Mouse (Mus musculus): ENCODE results near the gene Catsperg1. TPM values are rescaled to one million over a fixed set of nuclear protein-coding genes. Genes with fewer than 3 reads are reported as not detected.
"Not testable (repeated sequence)": the region's sequence is repeated elsewhere in the genome, so short reads cannot be mapped to it uniquely, and the experiment has no call there.

The Catsperg1 gene
- total RNA-seq, 2 experiments from 2014 or later: 0.29 TPM; not detected in 1

DNA sequence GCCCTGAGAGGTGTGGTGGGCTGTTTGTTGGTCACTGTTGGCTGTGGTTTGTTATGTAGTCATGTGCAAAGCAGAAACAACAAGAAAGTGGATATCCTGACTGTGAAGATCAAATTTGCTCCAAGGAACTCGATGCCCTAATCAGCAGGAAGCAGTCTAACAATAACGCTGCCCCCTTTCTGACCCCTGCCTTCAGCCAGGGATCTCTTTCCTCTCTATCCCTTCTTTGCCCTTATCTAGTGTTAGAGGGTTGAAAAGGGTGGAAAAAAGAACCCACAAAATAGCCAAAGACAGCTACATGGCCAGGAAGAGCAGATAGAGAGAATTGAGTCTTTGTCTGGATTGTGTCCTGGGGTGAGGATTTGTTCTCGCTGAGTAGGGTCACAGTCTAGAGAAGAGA, 16.7 kb upstream of the Catsperg1 start:
- no peak for DNase-seq

DNA sequence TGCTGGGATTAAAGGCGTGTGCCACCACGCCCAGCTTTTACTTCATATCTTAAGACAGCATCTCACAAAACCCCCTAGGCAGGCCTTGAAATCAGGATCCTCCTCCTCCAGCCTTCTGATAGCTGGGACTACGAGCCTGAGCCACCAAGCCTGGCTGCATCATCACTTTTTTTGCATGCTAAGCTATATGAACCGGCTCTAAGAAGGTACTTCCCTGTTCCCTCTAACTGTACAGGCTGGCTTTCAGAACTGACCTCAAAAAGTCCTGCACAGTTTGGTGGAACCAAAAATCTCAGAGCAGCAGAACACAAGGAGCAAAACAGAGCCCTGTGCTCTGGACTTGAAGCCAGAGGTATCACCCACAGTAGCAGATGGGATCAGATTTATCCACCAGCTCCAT, 14.4 kb upstream of the Catsperg1 start:
- DNase-seq: no peak

DNA sequence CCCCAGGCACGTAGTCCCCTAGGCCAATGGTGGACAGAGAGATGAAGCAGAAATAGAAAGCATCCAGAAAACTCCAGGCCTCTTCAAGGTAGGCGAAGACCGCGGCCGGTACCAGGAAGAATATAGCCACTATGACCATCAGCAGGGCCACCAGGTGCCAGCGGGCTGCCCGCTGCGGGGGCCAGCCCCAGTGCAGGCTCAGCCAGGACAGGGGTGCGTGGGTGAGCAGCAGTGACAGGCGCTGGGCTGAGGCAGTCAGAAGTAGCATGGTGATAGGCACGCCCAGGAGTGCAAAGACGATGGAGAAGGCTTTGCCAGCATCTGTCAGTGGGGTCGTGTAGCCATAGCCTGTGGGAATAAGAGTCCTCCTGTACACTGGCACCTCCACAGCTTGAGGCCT, 11.7 kb upstream of the Catsperg1 start:
- DNase-seq: no peak

DNA sequence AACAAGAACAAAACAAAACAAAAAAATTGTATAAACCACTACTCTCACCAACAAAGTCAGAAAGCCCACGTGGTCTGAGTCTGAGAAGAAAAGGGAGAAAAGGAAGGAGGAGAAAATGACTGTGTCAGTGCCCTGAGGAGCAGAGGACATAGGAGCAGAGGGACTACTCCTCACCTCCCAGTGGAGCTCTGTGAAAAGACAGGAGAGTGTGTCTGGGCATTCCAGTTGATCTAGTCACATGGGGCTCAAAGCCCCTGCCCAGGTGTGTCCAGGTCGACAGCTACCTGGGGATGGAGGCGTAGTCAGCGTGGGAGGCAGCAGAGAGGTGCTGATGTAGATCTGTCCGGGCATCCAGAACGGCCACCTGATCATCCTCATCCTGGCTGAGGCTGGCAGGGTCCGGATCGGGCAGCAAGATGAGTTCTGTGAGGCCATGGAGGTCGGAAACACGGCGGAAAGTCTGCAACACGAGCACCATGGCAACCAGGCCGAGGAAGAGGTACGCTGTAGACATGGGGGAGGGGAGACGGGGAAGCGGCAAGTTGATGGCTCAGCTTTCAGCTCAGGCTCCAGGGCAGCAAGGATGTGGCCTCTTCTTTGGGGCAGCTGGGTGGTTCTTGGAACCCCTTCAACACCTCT, 11.0 kb upstream of the Catsperg1 start:
- no peak for DNase-seq

DNA sequence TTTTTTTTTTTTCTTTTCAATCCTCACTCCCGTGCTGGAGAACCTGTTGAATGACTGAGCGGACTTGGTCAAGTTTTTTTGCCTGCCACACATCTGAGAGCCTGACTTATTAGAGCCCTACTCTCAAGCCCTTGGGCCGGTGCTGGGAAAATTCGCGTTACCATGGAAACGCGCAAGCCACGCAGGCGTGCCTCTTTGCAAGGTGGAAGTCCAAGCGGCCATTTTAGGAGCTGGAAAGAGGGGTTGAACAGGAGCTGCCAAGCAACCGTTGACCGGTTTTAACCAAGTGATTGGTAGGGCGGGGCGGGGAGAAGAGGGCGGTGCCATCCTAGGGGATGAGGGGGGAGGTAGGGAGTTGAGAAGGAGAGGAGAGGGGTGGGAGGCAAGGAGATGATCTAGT, 1.0 kb upstream of the Catsperg1 start:
- DNase-seq: no peak

DNA sequence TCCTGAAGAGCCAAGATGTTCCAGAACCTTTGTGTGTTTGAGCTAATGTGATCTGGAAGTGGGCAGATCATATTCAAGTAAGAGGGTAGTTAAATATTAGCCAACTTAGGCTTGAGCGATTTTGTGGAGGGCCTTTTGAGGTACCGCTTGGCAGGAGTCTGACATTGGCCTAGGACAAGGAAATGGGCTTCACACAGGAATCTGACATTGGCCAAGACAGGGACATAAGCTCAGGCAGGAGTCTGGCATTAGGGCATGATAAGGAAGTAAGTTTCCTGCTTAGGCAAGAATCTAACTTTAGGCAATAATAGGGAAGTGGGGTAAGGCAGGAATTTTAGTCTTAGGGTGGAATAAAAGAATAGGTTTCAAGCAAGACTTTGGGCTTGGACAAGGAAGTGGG, 401 bp upstream of the Catsperg1 start:
- DNase-seq: no peak

DNA sequence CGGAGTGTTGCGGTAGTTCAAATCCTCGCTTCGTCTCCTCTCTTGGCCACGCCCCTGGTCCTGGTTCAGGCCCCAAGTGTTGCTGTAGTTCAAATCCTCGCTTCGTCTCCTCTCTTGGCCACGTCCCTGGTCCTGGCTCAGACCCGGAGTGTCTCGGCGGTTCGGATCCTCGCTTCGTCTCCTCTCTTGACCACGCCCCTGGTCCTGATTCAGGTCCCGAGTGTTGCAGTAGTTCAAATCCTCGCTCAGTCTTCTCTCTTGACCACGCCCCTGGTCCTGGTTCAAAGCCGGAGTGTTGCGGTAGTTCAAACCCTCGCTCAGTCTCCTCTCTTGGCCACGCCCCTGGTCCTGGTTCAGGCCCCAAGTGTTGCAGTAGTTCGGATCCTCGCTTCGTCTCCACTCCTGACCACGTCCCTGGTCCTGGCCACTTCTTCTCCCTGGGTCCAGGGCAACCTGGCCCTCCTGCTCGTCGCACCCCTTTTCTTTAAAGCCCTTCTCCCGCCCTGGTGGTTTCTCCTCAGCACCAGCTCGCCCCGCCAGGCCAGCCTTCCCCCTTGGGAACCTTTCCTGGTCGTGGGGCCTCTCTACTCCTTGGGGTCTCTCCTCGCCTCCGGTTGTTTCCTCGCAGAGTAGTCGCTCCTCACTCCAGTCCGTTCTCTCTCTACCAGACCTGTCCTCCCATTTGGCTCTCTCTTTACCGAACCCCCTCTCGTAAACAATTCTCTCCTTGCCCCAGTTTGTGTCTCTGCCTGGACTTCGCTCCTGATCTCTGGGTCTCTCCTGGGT, 867 bp downstream of the Catsperg1 start:
- not testable (repeated sequence) for DNase-seq

DNA sequence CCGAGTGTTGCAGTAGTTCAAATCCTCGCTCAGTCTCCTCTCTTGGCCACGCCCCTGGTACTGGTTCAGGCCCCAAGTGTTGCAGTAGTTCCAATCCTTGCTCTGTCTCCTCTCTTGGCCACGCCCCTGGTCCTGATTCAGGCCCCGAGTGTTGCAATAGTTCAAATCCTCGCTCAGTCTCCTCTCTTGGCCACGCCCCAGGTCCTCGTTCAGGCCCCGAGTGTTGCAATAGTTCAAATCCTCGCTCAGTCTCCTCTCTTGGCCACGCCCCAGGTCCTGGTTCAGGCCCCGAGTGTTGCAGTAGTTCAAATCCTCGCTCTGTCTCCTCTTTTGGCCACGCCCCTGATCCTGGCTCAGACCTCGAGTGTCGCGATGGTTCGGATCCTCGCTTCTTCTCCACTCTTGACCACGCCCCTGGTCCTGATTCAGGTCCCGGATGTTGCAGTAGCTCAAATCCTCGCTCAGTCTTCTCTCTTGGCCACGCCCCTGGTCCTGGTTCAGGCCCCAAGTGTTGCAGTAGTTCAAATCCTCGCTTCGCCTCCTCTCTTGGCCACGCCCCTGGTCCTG, 1.6 kb downstream of the Catsperg1 start:
- no peak for DNase-seq

DNA sequence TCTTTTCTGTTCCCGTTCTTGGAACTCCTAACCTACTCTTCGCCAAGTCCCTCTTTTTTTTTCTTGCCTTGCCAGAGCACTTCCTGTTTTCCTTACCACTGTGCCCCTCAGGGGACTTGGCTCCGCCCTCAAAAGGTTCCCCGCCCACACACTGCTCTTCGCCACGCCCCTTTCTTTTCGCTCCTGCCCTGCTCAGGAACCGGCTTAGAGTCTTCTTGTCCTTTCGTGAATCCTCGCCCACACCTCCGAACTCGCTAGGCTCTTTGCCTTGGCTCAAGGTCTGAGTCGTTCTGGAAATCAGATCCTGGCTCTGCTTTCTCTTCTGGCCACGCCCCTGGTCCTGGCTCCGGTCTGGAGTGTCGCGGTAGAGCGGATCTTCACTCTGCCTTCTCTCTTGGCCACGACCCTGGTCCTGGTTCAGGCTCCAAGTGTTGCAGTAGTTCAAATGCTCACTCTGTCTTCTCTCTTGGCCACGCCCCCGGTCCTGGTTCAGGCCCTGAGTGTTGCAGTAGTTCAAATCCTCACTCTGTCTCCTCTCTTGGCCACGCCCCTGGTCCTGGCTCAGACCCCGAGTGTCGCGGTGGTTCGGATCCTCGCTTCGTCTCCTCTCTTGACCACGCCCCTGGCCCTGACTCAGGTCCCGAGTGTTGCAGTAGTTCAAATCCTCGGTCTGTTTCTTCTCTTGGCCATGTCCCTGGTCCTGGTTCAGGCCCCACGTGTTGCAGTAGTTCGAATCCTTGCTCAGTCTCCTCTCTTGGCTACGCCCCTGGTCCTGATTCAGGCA, 2.2 kb downstream of the Catsperg1 start:
- peak; percentile 87 for DNase-seq

DNA sequence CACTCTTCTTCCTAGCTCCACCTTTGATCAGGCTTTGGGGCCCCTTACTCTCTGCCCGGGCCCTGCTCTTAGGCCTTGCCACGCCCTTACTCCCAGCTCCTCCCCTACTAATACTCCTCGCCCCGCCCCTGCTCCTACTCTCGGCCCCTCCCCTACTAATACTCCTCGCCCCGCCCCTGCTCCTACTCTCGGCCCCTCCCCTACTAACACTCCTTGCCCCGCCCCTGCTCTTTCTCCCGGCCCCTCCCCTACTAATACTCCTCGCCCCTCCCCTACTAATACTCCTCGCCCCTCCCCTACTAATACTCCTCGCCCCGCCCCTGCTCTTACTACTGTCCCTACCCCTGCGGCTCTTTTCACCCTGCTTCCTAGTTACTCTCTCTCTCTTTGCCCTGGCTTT, 2.8 kb downstream of the Catsperg1 start:
- DNase-seq: not testable (repeated sequence)

DNA sequence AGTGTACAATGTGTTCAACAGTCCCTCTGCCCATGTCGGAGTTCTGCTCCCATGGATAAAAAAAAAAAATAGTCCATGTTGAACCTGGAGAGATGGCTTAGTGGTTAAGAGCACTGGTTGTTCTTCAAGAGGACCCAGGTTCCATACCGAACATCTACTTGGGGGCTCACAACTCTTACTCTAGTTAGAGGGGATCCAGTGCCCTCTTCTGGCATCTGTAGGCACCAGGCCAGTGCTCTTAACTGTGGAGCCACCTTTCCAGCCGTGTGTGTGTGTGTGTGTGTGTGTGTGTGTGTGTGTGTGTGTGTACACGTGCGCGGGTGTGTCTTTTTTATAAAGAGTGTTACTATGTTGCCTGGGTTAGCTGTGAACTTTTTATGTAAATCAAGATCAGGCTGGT, 11.3 kb downstream of the Catsperg1 start:
- DNase-seq: no peak

DNA sequence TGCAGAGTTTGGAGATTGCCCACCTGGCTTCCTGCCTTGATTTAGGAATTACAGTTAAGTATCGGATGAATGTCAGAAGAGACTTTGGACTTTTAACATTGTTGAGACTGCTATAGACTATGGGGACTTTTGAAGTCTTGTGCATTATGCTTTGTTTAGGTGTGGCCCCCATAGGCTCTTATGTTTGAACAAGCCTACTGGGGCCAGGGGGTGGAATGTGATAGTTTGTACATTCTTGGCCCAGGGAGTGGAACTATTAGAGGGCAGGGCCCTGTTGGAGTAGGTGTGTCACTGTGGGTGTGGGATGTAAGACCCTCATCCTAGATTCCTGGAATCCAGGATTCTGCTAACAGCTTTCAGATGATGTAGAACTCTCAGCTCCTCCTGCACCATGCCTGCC, 19.6 kb downstream of the Catsperg1 start:
- DNase-seq: not testable (repeated sequence)

DNA sequence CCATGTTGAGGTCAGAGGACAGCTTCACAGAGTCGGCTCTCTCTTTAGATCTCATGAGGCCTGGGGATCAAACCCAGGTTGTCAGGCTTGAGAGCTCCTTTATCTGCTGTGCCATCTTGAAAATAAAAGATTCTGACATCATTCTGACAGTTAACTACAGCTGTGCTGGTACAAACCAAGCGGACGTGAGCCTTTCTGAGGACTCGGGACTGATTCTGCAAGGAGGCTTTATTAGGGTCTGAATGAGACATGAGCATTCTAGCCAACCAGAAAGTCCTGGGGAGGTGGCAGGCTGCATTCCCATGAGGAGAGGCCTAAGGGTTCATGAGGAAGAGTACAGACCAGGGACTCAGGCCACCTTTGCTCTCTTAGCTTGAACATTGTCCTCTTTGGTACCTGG, 32.5 kb downstream of the Catsperg1 start:
- not testable (repeated sequence) for DNase-seq

DNA sequence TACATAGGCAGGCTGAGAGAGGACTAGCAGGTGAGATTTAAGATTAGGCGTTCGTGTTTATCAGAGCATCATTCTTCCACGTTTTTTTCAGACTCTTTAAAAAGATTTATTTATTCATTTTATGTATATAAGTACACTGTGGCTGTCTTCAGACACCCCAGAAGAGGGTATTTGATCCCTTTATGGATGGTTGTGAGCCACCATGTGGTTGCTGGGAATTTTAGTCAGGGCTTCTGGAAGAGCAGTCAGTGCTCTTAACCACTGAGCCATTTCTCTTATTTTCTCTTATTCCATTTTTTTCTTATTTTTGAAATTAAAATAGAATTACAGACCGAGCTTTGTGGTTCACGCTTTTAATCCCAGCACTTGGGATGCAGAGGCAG, 33.0 kb downstream of the Catsperg1 start:
- no peak for DNase-seq

DNA sequence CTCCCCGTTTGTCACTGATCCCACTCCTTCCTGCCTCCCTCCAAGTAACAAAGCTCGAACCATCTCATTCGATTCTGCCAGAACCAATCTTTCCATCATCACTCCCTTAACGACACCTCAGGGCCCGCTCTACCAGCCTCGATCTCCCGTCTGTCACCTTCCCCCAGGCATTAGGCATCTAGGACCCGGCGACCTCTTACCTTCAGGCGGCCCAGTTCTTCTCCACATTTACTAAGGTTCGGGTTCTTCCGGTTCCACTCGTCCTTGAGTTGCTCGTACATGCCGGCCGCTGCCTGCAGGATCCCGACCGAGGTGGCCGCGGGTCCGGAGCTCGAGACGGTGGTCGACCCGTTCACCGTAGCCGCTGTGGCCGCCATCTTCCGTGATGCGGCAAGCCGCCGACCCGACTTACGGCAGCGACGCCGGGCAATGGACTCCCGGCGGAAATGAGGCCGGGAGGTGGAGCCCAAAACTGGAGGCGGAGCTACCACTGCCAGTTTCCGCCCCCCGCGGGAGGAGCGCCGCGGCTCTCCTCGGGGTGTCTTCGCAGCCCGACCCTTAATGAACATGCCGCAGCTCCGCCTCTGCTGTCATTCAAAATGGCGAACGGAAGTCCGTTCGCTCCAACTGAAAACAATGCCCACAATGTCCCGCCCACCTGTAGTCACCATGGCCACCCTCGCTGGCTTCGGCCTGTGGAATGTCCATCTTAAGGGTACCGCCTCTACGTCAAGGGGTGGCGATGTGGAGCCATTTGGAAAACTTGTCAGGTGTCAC, 33.6 kb downstream of the Catsperg1 start, which contains the start of gene Psmd8:
Psmd8 (minus strand) TSS at position 625 of the 777 bp plus-strand sequence.
- DNase-seq: peak; percentile 99

DNA sequence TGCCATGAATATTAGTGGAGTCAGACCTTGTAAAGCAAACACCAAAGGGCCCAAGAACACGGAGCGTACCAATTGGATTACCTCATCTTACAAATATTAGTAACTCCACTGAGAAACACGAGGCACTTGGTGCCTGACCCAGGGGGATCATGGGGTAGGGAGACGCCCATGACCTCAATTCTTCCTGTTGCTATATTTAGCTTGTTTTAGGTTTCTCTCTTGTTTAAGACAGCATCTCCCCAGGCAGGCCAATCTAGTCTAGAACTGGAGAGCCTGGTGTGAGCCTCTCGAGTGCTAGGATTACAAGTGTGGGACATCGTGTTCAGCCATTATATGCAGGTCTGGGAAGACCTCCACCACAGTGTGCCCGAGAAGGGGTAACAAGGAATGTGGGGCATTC, 34.5 kb downstream of the Catsperg1 start:
- DNase-seq: no peak

DNA sequence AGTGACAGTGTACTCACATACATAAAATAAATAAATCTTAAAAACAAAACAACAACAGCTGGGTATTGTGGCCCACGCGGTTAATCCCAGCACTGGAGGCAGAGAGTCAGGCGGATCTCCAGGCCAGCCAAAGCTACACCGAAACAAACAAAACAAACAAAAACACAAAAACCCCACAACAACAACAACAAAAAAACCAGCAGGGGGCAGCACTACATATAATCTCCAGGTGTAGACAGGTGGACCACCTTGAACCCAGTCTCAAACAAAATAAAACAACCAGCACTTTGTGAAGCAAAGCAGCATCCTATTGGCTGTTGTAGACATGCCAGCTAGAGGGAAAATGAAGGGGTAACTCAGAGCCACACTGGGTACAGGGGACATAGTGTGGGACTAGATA, 35.7 kb downstream of the Catsperg1 start:
- no peak for DNase-seq

DNA sequence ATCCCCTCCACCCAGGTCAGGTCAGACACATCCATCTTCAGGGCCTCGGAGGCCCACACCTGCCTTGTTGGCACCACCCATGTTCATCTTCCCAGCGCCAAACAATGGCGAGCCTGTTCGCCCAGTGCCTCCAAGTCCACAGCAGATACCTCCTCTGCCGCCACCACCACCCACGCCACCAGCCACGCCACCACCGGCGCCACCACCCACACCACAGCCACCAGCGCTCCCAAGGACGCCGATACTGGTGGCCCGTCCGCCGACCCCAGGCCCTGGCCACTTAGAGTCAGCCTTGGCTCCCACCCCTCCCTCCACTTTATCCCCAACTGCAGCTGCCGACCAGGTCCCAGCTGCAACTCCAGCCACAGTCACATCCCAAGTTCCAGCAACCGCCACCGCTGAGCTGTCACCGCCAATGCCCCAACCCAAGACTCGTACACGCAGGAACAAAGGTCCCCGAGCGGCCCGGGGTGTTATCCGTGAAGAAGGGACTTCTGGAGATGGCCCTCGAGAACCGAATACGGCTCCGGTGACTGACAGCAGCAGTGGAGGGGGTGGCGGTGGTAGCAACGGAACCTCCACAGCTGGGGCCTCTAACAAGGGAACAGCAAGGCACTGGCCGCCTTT, 41.3 kb downstream of the Catsperg1 start:
- no peak for DNase-seq

DNA sequence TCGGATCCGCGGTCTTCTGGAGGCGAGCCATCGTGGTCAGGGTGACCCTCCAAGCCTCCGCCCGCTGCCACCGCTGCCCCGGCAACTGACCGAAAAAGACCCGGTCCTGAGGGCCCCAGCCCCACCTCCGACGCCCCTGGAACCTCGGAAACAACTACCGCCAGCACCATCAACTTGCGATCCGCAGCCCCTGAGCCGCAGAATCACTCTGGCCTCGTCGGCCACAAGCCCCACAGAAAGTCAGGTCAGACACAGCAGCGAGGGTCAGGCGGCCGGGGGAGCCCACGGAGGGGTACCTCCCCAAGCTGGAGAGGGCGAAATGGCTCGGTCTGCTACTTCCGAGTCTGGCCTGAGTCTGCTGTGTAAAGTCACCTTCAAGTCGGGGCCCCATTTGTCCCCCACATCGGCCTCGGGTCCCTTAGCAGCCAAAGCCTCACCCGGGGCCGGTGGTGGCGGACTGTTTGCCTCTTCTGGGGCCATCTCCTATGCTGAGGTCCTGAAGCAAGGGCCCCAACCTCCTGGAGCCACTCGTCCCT, 42.2 kb downstream of the Catsperg1 start:
- DNase-seq: no peak

DNA sequence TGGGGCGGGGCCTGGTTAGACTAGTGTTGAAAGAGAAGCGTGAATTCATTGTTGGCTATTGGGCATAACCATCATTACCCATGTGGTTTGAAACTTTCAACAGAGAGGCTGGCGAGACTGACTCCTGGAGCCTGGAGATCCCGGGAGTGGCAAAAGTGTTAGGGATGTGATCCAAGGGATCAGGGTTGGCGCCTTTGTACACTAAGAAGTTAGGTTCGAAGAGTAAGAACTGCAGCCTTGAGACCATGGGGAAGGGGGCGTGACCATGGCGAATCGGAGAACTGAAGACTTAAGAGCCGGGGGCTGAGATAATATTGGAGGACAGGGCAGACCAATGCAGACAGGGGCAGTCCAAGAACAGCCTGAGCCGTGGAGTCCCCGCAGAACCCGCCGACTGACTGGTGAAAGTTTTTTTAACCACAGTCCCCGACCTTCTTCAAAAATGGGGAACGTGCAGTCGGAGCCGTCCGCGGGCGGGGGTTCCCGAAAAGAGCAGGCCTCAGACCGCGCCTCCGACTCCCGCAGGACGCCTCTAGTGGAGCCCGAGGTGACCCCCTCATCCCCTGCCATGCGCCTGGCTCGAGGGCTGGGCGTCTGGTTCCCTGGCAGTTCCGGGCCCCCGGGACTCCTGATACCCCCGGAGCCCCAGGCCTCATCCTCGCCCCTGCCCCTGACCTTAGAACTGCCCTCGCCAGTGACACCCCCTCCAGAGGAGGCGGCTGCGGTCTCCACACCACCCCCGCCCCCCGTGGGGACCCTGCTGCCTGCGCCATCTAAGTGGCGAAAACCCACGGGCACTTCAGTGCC, 42.9 kb downstream of the Catsperg1 start:
- no peak for DNase-seq
